9 mouse cellular contexts compared by ENCODE assay signal in genomic region chr8:15270290-15270689, GRCm38 (mm10).
DNase-seq lines count a peak whose midpoint lies in the region; ATAC-seq and TF ChIP-seq lines count a peak whose summit lies in the region.
"Had no signal": no experiment of that assay in that cellular context is flagged by ENCODE, and none has a peak within 500 bp of the region (broad histone marks: within the 10 kb centered on the region; RNA-seq: fewer than 3 reads in every experiment).

No protein-coding gene starts in this region.

- no peak for TF ChIP-seq POLR2A in MEL (IDR thresholded peaks at IDR 0.05; ENCODE audit: control insufficient read depth in 1 of 2, insufficient read depth in 1 of 2, low read depth in 1 of 2, low read length in 2 of 2, poor library complexity in 1 of 2)

- H3K4me3 ChIP-seq in MEL (ENCODE audit: control insufficient read depth in 1 of 2, insufficient read depth in 1 of 2, low read depth in 2 of 2, low read length in 2 of 2): no peak overlapping the region
- no peak overlapping the region for H3K4me3 ChIP-seq in heart, postnatal 0 days (ENCODE audit: low read depth, low read length)
- no peak overlapping the region for H3K4me3 ChIP-seq in stomach, postnatal 0 days (ENCODE audit: low read depth, low read length)
- H3K4me3 ChIP-seq: heart, embryonic 15.5 days had no signal

- no peaks in the 10 kb centered on the region for H3K9me3 ChIP-seq in MEL (replicated peaks; ENCODE audit: insufficient read depth, low read length)
- no peaks in the 10 kb centered on the region for H3K9me3 ChIP-seq in heart, postnatal 0 days (replicated peaks; ENCODE audit: control insufficient read depth, low read length)
- no peaks in the 10 kb centered on the region for H3K9me3 ChIP-seq in stomach, postnatal 0 days (ENCODE audit: control insufficient read depth, low read length)
- H3K9me3 ChIP-seq: heart, embryonic 15.5 days had no signal

- peak; percentile 28 to 56 (median 42); a peak in 4 of 6 replicates for TF ChIP-seq CTCF in MEL (IDR thresholded peaks at IDR 0.05 in 2 of 3, conservative IDR thresholded peaks at IDR 0.05 in 1 of 3; ENCODE audit: control insufficient read depth in 1 of 3, insufficient read depth in 1 of 3, low read depth in 2 of 3, low read length in 3 of 3, poor library complexity in 1 of 3, severe bottlenecking in 1 of 3)
- TF ChIP-seq CTCF in heart, postnatal 0 days (IDR thresholded peaks at IDR 0.05; ENCODE audit: low read depth): peak; percentile 71
- TF ChIP-seq CTCF in stomach, postnatal 0 days (IDR thresholded peaks at IDR 0.05; ENCODE audit: low read depth): peak; percentile 85

- TF ChIP-seq EP300 in MEL (IDR thresholded peaks at IDR 0.05; ENCODE audit: low read depth in 1 of 2, low read length in 2 of 2): no peak
- no peak for TF ChIP-seq EP300 in heart, postnatal 0 days (IDR thresholded peaks at IDR 0.05; ENCODE audit: low read depth)
- TF ChIP-seq EP300 in stomach, postnatal 0 days (optimal IDR thresholded peaks at IDR 0.05): no peak

- H3K36me3 ChIP-seq in MEL (ENCODE audit: control insufficient read depth in 1 of 2, insufficient read depth in 2 of 2, low read length in 2 of 2): no peaks in the 10 kb centered on the region
- no peaks in the 10 kb centered on the region for H3K36me3 ChIP-seq in heart, postnatal 0 days (replicated peaks; ENCODE audit: control insufficient read depth, insufficient read depth, low read length)
- no peaks in the 10 kb centered on the region for H3K36me3 ChIP-seq in stomach, postnatal 0 days (ENCODE audit: control insufficient read depth, insufficient read depth, low read length)
- H3K36me3 ChIP-seq: heart, embryonic 15.5 days had no signal

- peak; percentile 19 for DNase-seq in MEL (ENCODE audit: low read depth, low spot score)
- peak; percentile 39 for DNase-seq in adrenal gland, adult 2 months
- DNase-seq in embryo, embryonic 10 days (ENCODE audit: low spot score): peak; percentile 85
- peak; percentile 18 for DNase-seq in heart, postnatal 0 days (ENCODE audit: low spot score)
- DNase-seq in layer of hippocampus, postnatal 14 days (ENCODE audit: low spot score in 2 of 2): peak; percentile 72 to 84
- peak; percentile 75 for DNase-seq in stomach, postnatal 0 days (ENCODE audit: low spot score)

- no peaks in the 10 kb centered on the region for H3K27me3 ChIP-seq in MEL (ENCODE audit: control insufficient read depth in 1 of 2, insufficient read depth in 2 of 2, low read length in 2 of 2)
- H3K27me3 ChIP-seq in heart, postnatal 0 days (ENCODE audit: control insufficient read depth, insufficient read depth, low read length): no peaks in the 10 kb centered on the region; the same call in 1 of the 2 replicates
- H3K27me3 ChIP-seq in stomach, postnatal 0 days (ENCODE audit: control insufficient read depth, insufficient read depth, low read length): no peaks in the 10 kb centered on the region

- H3K4me2 ChIP-seq in heart, postnatal 0 days (ENCODE audit: low read depth, low read length): no peak overlapping the region
- H3K4me2 ChIP-seq in stomach, postnatal 0 days (replicated peaks; ENCODE audit: low read depth): no peak overlapping the region
- H3K4me2 ChIP-seq: heart, embryonic 15.5 days had no signal

- H3K9ac ChIP-seq in MEL (ENCODE audit: control insufficient read depth, low read depth, low read length, poor library complexity, severe bottlenecking): no peak overlapping the region
- no peak overlapping the region for H3K9ac ChIP-seq in heart, postnatal 0 days (replicated peaks; ENCODE audit: low read depth, low read length)
- H3K9ac ChIP-seq in stomach, postnatal 0 days (ENCODE audit: low read length): no peak overlapping the region
- H3K9ac ChIP-seq: heart, embryonic 15.5 days had no signal

- TF ChIP-seq RAD21 in MEL (IDR thresholded peaks at IDR 0.05; ENCODE audit: low read depth, low read length): peak; percentile 51

- ATAC-seq in heart, postnatal 0 days (ENCODE audit: insufficient read depth, low read depth): no peak
- ATAC-seq in megakaryocyte progenitor cell, adult 5-6 weeks (replicated peaks; ENCODE audit: poor library complexity): peak; percentile 42; the same call in 1 of the 2 replicates
- no peak for ATAC-seq in stomach, postnatal 0 days (ENCODE audit: low FRiP score, low TSS enrichment)
- no peak for ATAC-seq in activated CD4-positive, CD25-positive, alpha-beta regulatory T cell, adult 4 months

- H3K79me2 ChIP-seq in MEL (ENCODE audit: control insufficient read depth, insufficient read depth, low read length, poor library complexity): no peaks in the 10 kb centered on the region

- WGBS in heart, postnatal 0 days: 5% methylated on average over 5 of the region's 5 CpGs
- 10% methylated on average over 5 of the region's 5 CpGs for WGBS in stomach, postnatal 0 days

- H3K27ac ChIP-seq in MEL (ENCODE audit: control insufficient read depth, low read depth, low read length): no peak overlapping the region
- no peak overlapping the region for H3K27ac ChIP-seq in heart, postnatal 0 days (ENCODE audit: low read depth)
- H3K27ac ChIP-seq in stomach, postnatal 0 days (replicated peaks): no peak overlapping the region
- H3K27ac ChIP-seq: heart, embryonic 15.5 days had no signal

- H3K4me1 ChIP-seq in MEL (ENCODE audit: control insufficient read depth in 1 of 2, insufficient read depth in 2 of 2, low read length in 2 of 2): no peaks in the 10 kb centered on the region
- H3K4me1 ChIP-seq in heart, postnatal 0 days (ENCODE audit: control insufficient read depth, insufficient read depth): no peaks in the 10 kb centered on the region
- no peaks in the 10 kb centered on the region for H3K4me1 ChIP-seq in stomach, postnatal 0 days (replicated peaks; ENCODE audit: control insufficient read depth, insufficient read depth)
- H3K4me1 ChIP-seq: heart, embryonic 15.5 days had no signal

TF ChIP-seq in MEL, 35 proteins besides CTCF, POLR2A, EP300 and RAD21:
- TF ChIP-seq SMC3 (IDR thresholded peaks at IDR 0.05; ENCODE audit: low read depth, low read length): peak; percentile 33
- TF ChIP-seq ZNF384 (IDR thresholded peaks at IDR 0.05; ENCODE audit: low read depth, low read length): peak; percentile 62
- peak; percentile 18; the same call in 1 of the 2 replicates for TF ChIP-seq ZC3H11A (IDR thresholded peaks at IDR 0.05; ENCODE audit: low read depth, low read length)
- no peak for TF ChIP-seq MAFK (IDR thresholded peaks at IDR 0.05; ENCODE audit: borderline replicate concordance, low read depth, low read length)
TF ChIP-seq in MEL: peak in this region for 3.

Comparison
In these comparisons a context has a peak if more than half of its experiments do, and no peak if none do; other contexts are left out.
1. DNase-seq: peak in every context shown above with its lines; median percentile 85 in embryo, embryonic 10 days; 78 in layer of hippocampus, postnatal 14 days; 75 in stomach, postnatal 0 days; 39 in adrenal gland, adult 2 months; 19 in MEL; 18 in heart, postnatal 0 days.